Mouse (Mus musculus) intestine, postnatal 0 days (tissue): ENCODE results near the gene Olfr954. TPM values are rescaled to one million over a fixed set of nuclear protein-coding genes. Genes with fewer than 3 reads are reported as not detected.

ENCODE experiments used
- ATAC-seq: fragments of 200-750 bp; cut with Nextera tagmentation; 2 replicates; pipeline ENCODE4 v1.8.0; 2017; ENCODE audit warnings: mild to moderate bottlenecking, moderate TSS enrichment, moderate library complexity
- H3K27ac ChIP-seq: fragments of 300-500 bp; sonication (generic); 2 replicates; pipeline ENCODE4 v1.5.1; 2014; ENCODE audit warnings: mild to moderate bottlenecking, low read depth, low read length, moderate library complexity
- H3K27me3 ChIP-seq: fragments of 300-500 bp; sonication (generic); replicated peaks from 2 replicates; pipeline ENCODE4 v1.6.1; 2014; ENCODE audit warnings: low read length, mixed read lengths; ENCODE audit not compliant: control insufficient read depth, insufficient read depth
- H3K36me3 ChIP-seq: fragments of 300-500 bp; sonication (generic); 2 replicates; pipeline ENCODE4 v1.6.1; 2014; ENCODE audit warnings: mild to moderate bottlenecking, moderate library complexity; ENCODE audit not compliant: control insufficient read depth, insufficient read depth
- H3K4me1 ChIP-seq: fragments of 300-500 bp; sonication (generic); replicated peaks from 2 replicates; pipeline ENCODE4 v1.6.1; 2014; ENCODE audit warnings: antibody characterized with exemption, low read length, mixed read lengths; ENCODE audit not compliant: control insufficient read depth, insufficient read depth
- H3K4me2 ChIP-seq: fragments of 300-500 bp; sonication (generic); replicated peaks from 2 replicates; pipeline ENCODE4 v1.6.1; 2014; ENCODE audit warnings: low read depth, mild to moderate bottlenecking, moderate library complexity
- H3K4me3 ChIP-seq: fragments of 300-500 bp; sonication (generic); 2 replicates; pipeline ENCODE4 v1.5.1; 2014; ENCODE audit warnings: low read depth, low read length
- H3K9ac ChIP-seq: fragments of 300-500 bp; sonication (generic); 2 replicates; pipeline ENCODE4 v1.6.1; 2014; ENCODE audit warnings: mild to moderate bottlenecking, low read depth, low read length
- H3K9me3 ChIP-seq: fragments of 300-500 bp; sonication (generic); 2 replicates; pipeline ENCODE4 v1.6.1; 2016; ENCODE audit warnings: mixed run types; ENCODE audit not compliant: control insufficient read depth
- CTCF ChIP-seq: sonication (generic); IDR thresholded peaks from 2 replicates; pipeline ENCODE4 v1.5.1; 2016; ENCODE audit warnings: low read depth, mild to moderate bottlenecking, control low read depth, antibody characterized with exemption, moderate library complexity
- WGBS: fragments of 180-500 bp; shearing (Covaris S2); extraction: QIAGEN DNeasy Blood & Tissue Kit; methylation state at CpG from one replicate; pipeline ENCODE4 v1.1.7; 2014; 5-methylcytosine and 5-hydroxymethylcytosine counted together
- polyA plus RNA-seq: library from polyadenylated mRNA; unstranded; fragments of >200 nt; fragmentation: Nextera tagmentation; extraction: Ambion mirVana; gene quantifications from 2 replicates; pipeline ENCODE4 v1.2.1, GENCODE M21; 2015

Gene Olfr954
- not detected in 2 replicates for polyA plus RNA-seq

- 85% methylated on average over 6 of the region's 6 CpGs for WGBS
Measured at GRCm38 (mm10) chr9:39456401-39456800, at the start of gene Olfr954. Olfr954 (plus strand) TSS chr9:39456701.

GRCm38 (mm10) chr9:39427048-39427447, 29.5 kb upstream of the Olfr954 start, which contains the start of gene Olfr952:
Olfr952 (minus strand) TSS chr9:39427148.
- H3K4me2 ChIP-seq, result no peak within 1 kb of the TSS
- H3K9me3 ChIP-seq, result no peaks in the 10 kb centered on the region
- no peak within 1 kb of the TSS for H3K4me3 ChIP-seq
- H3K4me1 ChIP-seq, result no peaks in the 10 kb centered on the region
- no peaks in the 10 kb centered on the region for H3K27me3 ChIP-seq
- H3K27ac ChIP-seq, result no peak within 1 kb of the TSS
- no peak for TF ChIP-seq CTCF
- no peak within 1 kb of the TSS for H3K9ac ChIP-seq
- ATAC-seq, result no peak
- no peaks in the 10 kb centered on the region for H3K36me3 ChIP-seq

More at GRCm38 (mm10) chr9:39456401-39456800, at the start of gene Olfr954:
- Histone ChIP-seq H3K9ac (no peak within 1 kb of the TSS), H3K4me3 (no peak within 1 kb of the TSS), H3K27me3 (no peaks in the 10 kb centered on the region), H3K27ac (no peak within 1 kb of the TSS), H3K36me3 (no peaks in the 10 kb centered on the region), H3K4me2 (no peak within 1 kb of the TSS), H3K9me3 (no peaks in the 10 kb centered on the region), H3K4me1 (no peaks in the 10 kb centered on the region)
- no peak for ATAC-seq
- TF ChIP-seq CTCF, result no peak

GRCm38 (mm10) chr9:39471844-39472243, 15.3 kb downstream of the Olfr954 start, which contains the start of gene Olfr955:
Olfr955 (minus strand) TSS chr9:39471944.
- no peak within 1 kb of the TSS for H3K4me2 ChIP-seq
- no peak for TF ChIP-seq CTCF
- H3K4me3 ChIP-seq, result no peak within 1 kb of the TSS
- H3K27me3 ChIP-seq, result no peaks in the 10 kb centered on the region
- no peaks in the 10 kb centered on the region for H3K4me1 ChIP-seq
- no peak within 1 kb of the TSS for H3K9ac ChIP-seq
- H3K9me3 ChIP-seq, result no peaks in the 10 kb centered on the region
- H3K36me3 ChIP-seq, result no peaks in the 10 kb centered on the region
- H3K27ac ChIP-seq, result no peak within 1 kb of the TSS
- no peak for ATAC-seq
- WGBS, result 39% methylated on average over 1 of the region's 1 CpGs

- Histone ChIP-seq H3K27me3 (no peaks in the 10 kb centered on the region), H3K9ac (no peak within 1 kb of the TSS), H3K4me1 (no peaks in the 10 kb centered on the region), H3K36me3 (no peaks in the 10 kb centered on the region), H3K27ac (no peak within 1 kb of the TSS), H3K9me3 (no peaks in the 10 kb centered on the region), H3K4me3 (no peak within 1 kb of the TSS), H3K4me2 (no peak within 1 kb of the TSS)
- 88% methylated on average over 2 of the region's 2 CpGs for WGBS
- no peak for TF ChIP-seq CTCF
- no peak for ATAC-seq
Measured at GRCm38 (mm10) chr9:39493895-39494294, 37.4 kb downstream of the Olfr954 start, which contains the start of gene Olfr44. Olfr44 (minus strand) TSS chr9:39493995.

GRCm38 (mm10) chr9:39508998-39509397, 52.5 kb downstream of the Olfr954 start:
- no peak overlapping the region for H3K4me3 ChIP-seq
- H3K36me3 ChIP-seq, result no peaks in the 10 kb centered on the region
- no peak for ATAC-seq
- no peak overlapping the region for H3K9ac ChIP-seq
- no peaks in the 10 kb centered on the region for H3K4me1 ChIP-seq
- H3K4me2 ChIP-seq, result no peak overlapping the region
- WGBS, result 6% methylated on average over 6 of the region's 6 CpGs
- no peaks in the 10 kb centered on the region for H3K9me3 ChIP-seq
- peak; percentile 76 for TF ChIP-seq CTCF
- no peak overlapping the region for H3K27ac ChIP-seq
- no peaks in the 10 kb centered on the region for H3K27me3 ChIP-seq

- no peak overlapping the region for H3K4me2 ChIP-seq
- no peak overlapping the region for H3K4me3 ChIP-seq
- no peaks in the 10 kb centered on the region for H3K9me3 ChIP-seq
- 80% methylated on average over 9 of the region's 9 CpGs for WGBS
- no peak overlapping the region for H3K9ac ChIP-seq
- ATAC-seq, result no peak
- no peaks in the 10 kb centered on the region for H3K4me1 ChIP-seq
- no peak overlapping the region for H3K27ac ChIP-seq
- H3K27me3 ChIP-seq, result no peaks in the 10 kb centered on the region
- TF ChIP-seq CTCF, result no peak
- no peaks in the 10 kb centered on the region for H3K36me3 ChIP-seq
Measured at GRCm38 (mm10) chr9:39509412-39509811, 52.9 kb downstream of the Olfr954 start.

Other genes starting within 250 kb of the Olfr954 start
- gene Olfr1537, start 206.7 kb upstream of the Olfr954 start, polyA plus RNA-seq, result not detected in 2 replicates
- gene Olfr945, start 179.9 kb upstream of the Olfr954 start, polyA plus RNA-seq, result not detected in 2 replicates
- not detected in 2 replicates for gene Olfr948, start 130.7 kb upstream of the Olfr954 start, polyA plus RNA-seq
- not detected in 2 replicates for gene Olfr951, start 69.3 kb upstream of the Olfr954 start, polyA plus RNA-seq
- not detected in 2 replicates for gene Olfr952, start 29.6 kb upstream of the Olfr954 start, polyA plus RNA-seq
- not detected in 2 replicates for gene Olfr955, start 15.2 kb downstream of the Olfr954 start, polyA plus RNA-seq
- not detected in 2 replicates for gene Olfr44, start 37.3 kb downstream of the Olfr954 start, polyA plus RNA-seq
- gene Olfr957, start 59.1 kb downstream of the Olfr954 start, polyA plus RNA-seq, result not detected in 2 replicates
- not detected in 2 replicates for gene Olfr958, start 97.4 kb downstream of the Olfr954 start, polyA plus RNA-seq
- not detected in 2 replicates for gene Olfr959, start 118.9 kb downstream of the Olfr954 start, polyA plus RNA-seq
- 7.5 and 9.8 TPM in 2 replicates for gene AW551984, start 147.7 kb downstream of the Olfr954 start, polyA plus RNA-seq
- not detected in 2 replicates for gene Olfr148, start 154.0 kb downstream of the Olfr954 start, polyA plus RNA-seq
- gene Olfr960, start 164.7 kb downstream of the Olfr954 start, polyA plus RNA-seq, result not detected in 2 replicates
- not detected in 2 replicates for gene Olfr961, start 188.4 kb downstream of the Olfr954 start, polyA plus RNA-seq
- not detected in 2 replicates for gene Olfr963, start 210.5 kb downstream of the Olfr954 start, polyA plus RNA-seq